Mouse (Mus musculus): ENCODE results near the gene Tmem198. TPM values are rescaled to one million over a fixed set of nuclear protein-coding genes. Genes with fewer than 3 reads are reported as not detected.

Gene Tmem198
- polyA plus RNA-seq, 1 experiment from 2014 or later = 0.35 TPM

DNA sequence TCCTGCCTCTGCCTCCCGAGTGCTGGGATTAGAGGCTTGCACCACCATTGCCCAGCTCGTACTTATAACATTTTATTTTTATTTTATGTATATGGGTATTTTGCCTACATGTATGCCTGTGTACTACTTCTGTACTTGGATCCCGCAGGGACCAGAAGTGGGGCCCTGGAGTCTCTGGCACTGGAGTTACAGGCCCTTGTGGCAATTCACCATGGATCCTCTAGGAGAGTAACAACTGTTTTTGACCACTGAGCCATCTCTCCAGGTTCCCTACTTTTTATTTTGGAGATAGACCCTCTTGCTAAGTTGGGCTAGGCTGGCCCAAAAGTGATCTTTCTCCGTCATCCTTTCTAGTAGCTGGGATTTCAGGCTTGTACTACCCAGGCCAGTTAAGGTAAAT lies 39.1 kb downstream of the Tmem198 start:
- Histone ChIP-seq H3K27ac (no peak overlapping the region), H3K9me3 (replicated peaks) (no peaks in the 10 kb centered on the region), H3K27me3 (ENCODE audit: low read depth, poor library complexity, severe bottlenecking) (no peaks in the 10 kb centered on the region), H3K4me1 (peaks cover 15% of the 10 kb centered on the region), H3K36me3 (no peaks in the 10 kb centered on the region), H3K4me3 (no peak overlapping the region)
- DNase-seq (ENCODE audit: low spot score) = no peak
- WGBS = 96% methylated on average over 4 of the region's 4 CpGs

DNA sequence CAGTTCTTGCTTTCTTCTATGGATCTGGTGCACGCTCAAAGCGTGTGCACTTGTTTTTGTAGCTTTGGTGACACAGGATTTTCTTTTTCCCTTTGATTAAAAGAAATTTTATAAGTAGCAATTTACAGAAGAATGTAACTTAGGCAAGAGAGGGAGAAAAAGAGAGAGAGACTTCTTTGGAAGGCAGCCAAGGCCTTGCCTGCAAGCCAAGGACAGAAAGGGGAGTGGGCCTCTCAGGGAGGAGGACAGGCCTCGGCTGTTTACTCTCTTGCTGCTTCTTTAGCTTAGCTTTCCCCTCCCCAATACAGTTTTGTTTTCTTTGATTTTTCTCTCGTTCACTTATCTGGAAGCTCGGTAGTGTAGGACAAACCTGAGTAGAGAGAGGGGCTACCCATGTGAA lies 40.2 kb downstream of the Tmem198 start:
- no peak for DNase-seq (ENCODE audit: low spot score)
- no peaks in the 10 kb centered on the region for H3K36me3 ChIP-seq
- no peak overlapping the region for H3K4me3 ChIP-seq
- no peaks in the 10 kb centered on the region for H3K9me3 ChIP-seq (replicated peaks)
- H3K27me3 ChIP-seq (ENCODE audit: low read depth, poor library complexity, severe bottlenecking) = no peaks in the 10 kb centered on the region
- H3K27ac ChIP-seq = no peak overlapping the region
- peaks cover 15% of the 10 kb centered on the region for H3K4me1 ChIP-seq
- WGBS = 90% methylated on average over 5 of the region's 5 CpGs

DNA sequence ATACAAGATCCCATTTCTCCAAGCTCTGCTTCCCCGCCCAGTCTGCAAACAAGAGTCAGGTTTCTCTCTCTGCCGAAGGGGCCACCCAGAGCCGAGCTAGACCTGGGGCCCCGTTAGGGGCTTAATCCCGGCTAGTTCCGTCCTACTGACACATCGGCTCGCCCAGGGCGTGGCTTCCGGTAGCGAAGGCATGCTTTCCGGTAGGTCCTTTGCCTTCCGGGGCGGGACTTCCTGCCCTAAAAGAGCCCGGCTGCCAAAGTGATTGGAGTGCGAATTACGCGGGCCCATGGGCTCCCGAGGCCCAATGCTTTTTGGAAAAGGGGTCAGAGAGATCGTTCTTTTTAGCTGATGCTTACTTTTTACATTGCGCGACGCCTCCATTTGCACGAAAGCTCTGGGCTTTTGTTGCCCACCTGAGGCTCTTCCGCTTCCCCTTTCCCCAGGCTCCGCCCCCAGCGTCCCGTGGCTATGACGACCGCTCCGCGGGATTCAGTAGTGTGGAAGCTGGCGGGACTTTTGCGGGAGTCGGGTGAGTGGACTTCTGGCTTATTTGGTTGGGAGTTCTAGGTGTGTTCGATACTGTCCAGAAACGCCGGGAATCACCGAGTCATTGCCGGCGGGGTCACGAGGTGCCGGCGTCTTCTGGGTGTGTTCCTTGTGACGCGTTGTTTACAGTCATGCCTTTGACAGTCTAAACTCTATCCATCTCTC lies 42.1 kb downstream of the Tmem198 start, which contains the start of gene Stk11ip:
Stk11ip (plus strand) TSS at position 209 of the 711 bp plus-strand sequence.
- Histone ChIP-seq H3K27ac (peak within 1 kb of the TSS; percentile 87), H3K4me3 (peak within 1 kb of the TSS; percentile 76), H3K27me3 (ENCODE audit: low read depth, poor library complexity, severe bottlenecking) (no peaks in the 10 kb centered on the region), H3K36me3 (peaks cover 13% of the 10 kb centered on the region), H3K4me1 (peaks cover 15% of the 10 kb centered on the region), H3K9me3 (replicated peaks) (no peaks in the 10 kb centered on the region)
- peak; percentile 98 for DNase-seq (ENCODE audit: low spot score)
- WGBS = under 1% methylated on average over 46 of the region's 46 CpGs

DNA sequence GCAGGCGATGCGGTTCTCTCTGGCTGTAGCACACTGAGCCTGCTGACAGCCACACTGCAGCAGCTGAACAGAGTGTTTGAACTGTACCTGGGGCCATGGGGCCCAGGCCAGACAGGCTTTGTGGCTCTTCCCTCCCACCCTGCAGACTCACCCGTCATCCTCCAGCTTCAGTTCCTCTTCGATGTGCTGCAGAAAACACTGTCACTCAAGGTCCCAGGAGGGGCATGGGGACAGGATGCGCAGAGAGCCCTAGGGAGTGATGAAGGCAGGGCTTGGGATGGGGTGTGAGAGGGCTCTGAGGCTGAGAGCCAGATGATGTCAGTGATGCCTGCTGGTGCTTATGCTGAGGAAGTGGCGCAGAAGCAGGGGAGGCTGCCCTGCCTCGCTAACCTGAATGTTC lies 45.3 kb downstream of the Tmem198 start:
- Histone ChIP-seq H3K4me3 (no peak overlapping the region), H3K9me3 (replicated peaks) (no peaks in the 10 kb centered on the region), H3K27me3 (ENCODE audit: low read depth, poor library complexity, severe bottlenecking) (no peaks in the 10 kb centered on the region), H3K27ac (no peak overlapping the region), H3K36me3 (peaks cover 45% of the 10 kb centered on the region), H3K4me1 (peaks cover 12% of the 10 kb centered on the region)
- no peak for DNase-seq (ENCODE audit: low spot score)
- 92% methylated on average over 7 of the region's 7 CpGs for WGBS

DNA sequence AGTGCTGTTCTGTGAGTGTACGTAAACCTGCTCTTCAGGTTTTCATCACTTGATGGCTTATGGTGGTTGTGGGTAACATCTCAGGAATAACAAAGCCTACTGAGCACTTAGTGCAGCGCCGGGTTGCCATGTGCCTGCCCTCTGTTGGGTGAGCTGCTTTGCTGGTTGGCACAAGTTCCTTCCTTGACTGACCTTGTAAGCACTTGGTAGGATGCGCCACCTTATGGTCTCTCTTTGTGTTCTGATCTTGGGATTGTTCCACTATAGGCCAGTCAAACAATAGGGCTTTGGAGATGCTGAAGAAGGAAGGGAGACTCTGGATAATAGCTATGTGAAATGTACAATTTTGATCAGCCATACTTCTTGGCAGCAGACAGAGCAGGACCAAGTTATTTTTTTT lies 51.2 kb downstream of the Tmem198 start:
- 92% methylated on average over 4 of the region's 4 CpGs for WGBS
- DNase-seq (ENCODE audit: low spot score) = no peak

DNA sequence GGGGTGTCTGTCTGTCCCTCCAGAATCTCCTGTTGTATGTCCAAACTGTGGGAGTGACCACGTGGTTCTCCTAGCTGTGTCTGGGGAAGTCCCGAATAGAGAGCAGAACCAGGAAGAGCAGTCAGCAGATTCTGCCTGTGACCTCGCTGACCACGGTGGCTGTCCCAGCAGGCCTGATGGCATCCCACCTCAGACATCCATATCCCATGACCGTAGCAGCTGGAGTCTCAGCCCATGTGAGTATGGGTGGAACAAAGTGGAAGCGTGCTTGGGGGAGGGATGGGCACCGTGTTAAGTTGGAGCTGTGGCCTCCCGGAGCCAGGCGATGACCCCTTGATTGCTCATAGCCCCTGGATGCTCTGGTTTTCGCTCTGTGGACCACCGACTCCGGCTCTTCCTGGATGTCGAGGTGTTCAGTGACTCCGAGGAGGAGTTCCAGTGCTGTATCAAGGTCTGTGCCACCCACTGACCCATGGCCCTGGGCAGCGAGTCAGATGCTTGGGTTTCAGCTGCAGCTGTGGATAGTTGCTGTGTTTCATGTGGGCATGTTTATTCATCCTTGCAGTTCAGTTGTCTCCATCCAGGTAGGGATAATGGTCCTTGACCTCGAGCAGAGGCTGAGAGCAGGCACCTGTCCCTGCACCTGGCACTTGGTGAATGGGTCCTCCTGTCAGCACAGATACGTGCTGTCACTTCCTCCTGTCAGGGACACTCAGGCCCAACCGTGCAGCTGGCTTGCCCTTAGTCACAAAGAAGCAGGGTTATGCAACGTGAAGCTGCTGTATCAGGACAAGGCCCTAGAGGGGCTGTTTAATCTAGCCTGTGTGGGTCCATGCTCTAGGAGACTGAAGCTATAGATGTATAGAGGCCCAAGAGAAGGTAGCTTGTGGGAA lies 53.2 kb downstream of the Tmem198 start:
- H3K4me3 ChIP-seq = no peak overlapping the region
- no peak overlapping the region for H3K27ac ChIP-seq
- no peaks in the 10 kb centered on the region for H3K27me3 ChIP-seq (ENCODE audit: low read depth, poor library complexity, severe bottlenecking)
- H3K4me1 ChIP-seq = no peaks in the 10 kb centered on the region
- peaks cover 94% of the 10 kb centered on the region for H3K36me3 ChIP-seq
- WGBS = 92% methylated on average over 19 of the region's 19 CpGs
- no peak for DNase-seq (ENCODE audit: low spot score)
- no peaks in the 10 kb centered on the region for H3K9me3 ChIP-seq (replicated peaks)

More for the DNA sequence above, 51.2 kb downstream of the Tmem198 start:
- Histone ChIP-seq H3K4me1 (no peaks in the 10 kb centered on the region), H3K4me3 (no peak overlapping the region), H3K9me3 (replicated peaks) (no peaks in the 10 kb centered on the region), H3K27ac (no peak overlapping the region), H3K36me3 (peaks cover 96% of the 10 kb centered on the region), H3K27me3 (ENCODE audit: low read depth, poor library complexity, severe bottlenecking) (no peaks in the 10 kb centered on the region)

DNA sequence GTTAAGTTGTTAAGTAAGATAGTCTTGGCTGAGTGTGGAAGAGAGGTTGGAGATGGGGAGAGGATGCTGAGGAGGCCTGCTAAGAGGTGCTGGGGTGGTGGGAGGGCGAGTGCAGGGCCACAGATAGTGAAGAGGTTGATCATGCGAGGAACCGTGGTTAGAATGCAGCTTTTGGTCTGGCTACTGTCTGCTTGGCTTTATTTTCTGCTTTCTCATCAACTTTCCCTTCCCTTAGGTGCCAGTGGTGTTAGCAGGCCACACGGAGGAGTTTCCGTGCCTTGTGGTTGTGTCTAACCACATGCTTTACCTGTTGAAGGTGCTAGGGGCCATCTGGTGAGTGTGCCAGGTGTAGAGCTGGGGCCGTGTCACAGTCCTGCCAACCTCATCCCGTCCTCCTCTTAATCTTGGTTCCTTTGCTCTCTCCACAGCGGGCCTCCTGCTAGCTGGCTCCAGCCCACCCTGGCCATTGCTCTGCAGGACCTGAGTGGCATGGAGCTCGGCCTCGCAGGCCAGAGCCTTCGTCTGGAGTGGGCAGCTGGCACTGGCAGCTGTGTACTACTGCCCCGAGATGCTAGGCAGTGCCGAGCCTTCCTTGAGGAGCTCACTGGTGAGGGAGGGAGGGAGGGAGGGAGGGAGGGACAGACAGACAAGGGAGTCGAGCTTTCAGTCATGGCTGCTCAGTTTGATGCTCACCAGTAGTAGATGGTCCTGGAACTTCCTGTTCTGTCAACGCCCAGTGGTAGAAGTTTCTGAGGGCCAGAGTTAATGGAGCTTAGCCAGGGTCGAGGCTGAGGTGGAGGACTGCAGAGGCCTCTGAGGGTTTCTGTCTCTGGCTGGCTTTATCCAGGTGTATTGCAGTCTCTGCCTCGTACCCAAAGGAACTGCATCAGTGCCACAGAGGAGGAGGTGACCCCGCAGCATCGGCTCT lies 54.3 kb downstream of the Tmem198 start:
- peaks cover 84% of the 10 kb centered on the region for H3K36me3 ChIP-seq
- H3K27me3 ChIP-seq (ENCODE audit: low read depth, poor library complexity, severe bottlenecking) = no peaks in the 10 kb centered on the region
- H3K27ac ChIP-seq = no peak overlapping the region
- no peak overlapping the region for H3K4me3 ChIP-seq
- no peaks in the 10 kb centered on the region for H3K9me3 ChIP-seq (replicated peaks)
- no peak for DNase-seq (ENCODE audit: low spot score)
- WGBS = 87% methylated on average over 19 of the region's 19 CpGs
- no peaks in the 10 kb centered on the region for H3K4me1 ChIP-seq

Other genes with a start within 250 kb of the Tmem198 start
- gene A630095N17Rik, start 247.4 kb upstream of the Tmem198 start, polyA plus RNA-seq (2016; fragmentation: Nextera tagmentation; extraction: Ambion mirVana) = not detected in 2 replicates
- 23.8 and 29.9 TPM in 2 replicates for gene Dnajb2, start 243.1 kb upstream of the Tmem198 start, polyA plus RNA-seq (2016; fragmentation: Nextera tagmentation; extraction: Ambion mirVana)
- gene Ptprn, start 215.0 kb upstream of the Tmem198 start, polyA plus RNA-seq (2016; fragmentation: Nextera tagmentation; extraction: Ambion mirVana) = 0.11 and 0.13 TPM in 2 replicates
- not detected in 2 replicates for gene Resp18, start 201.1 kb upstream of the Tmem198 start, polyA plus RNA-seq (2016; fragmentation: Nextera tagmentation; extraction: Ambion mirVana)
- 117 and 132 TPM in 2 replicates for gene Dnpep, start 161.5 kb upstream of the Tmem198 start, polyA plus RNA-seq (2016; fragmentation: Nextera tagmentation; extraction: Ambion mirVana)
- gene Des, start 119.2 kb upstream of the Tmem198 start, polyA plus RNA-seq (2016; fragmentation: Nextera tagmentation; extraction: Ambion mirVana) = 6.2 and 7.8 TPM in 2 replicates
- gene Speg, start 104.2 kb upstream of the Tmem198 start, polyA plus RNA-seq (2016; fragmentation: Nextera tagmentation; extraction: Ambion mirVana) = 45.7 and 49.6 TPM in 2 replicates
- gene Gmppa, start 43.6 kb upstream of the Tmem198 start, polyA plus RNA-seq (2016; fragmentation: Nextera tagmentation; extraction: Ambion mirVana) = 50.4 and 61.7 TPM in 2 replicates
- gene Asic4, start 29.1 kb upstream of the Tmem198 start, polyA plus RNA-seq (2016; fragmentation: Nextera tagmentation; extraction: Ambion mirVana) = 0.31 and 0.59 TPM in 2 replicates
- 23.7 and 28.8 TPM in 2 replicates for gene Chpf, start 225 bp upstream of the Tmem198 start, polyA plus RNA-seq (2016; fragmentation: Nextera tagmentation; extraction: Ambion mirVana)
- 68.0 and 75.5 TPM in 2 replicates for gene Obsl1, start 26.9 kb downstream of the Tmem198 start, polyA plus RNA-seq (2016; fragmentation: Nextera tagmentation; extraction: Ambion mirVana)
- gene Inha, start 27.5 kb downstream of the Tmem198 start, polyA plus RNA-seq (2016; fragmentation: Nextera tagmentation; extraction: Ambion mirVana) = 2.4 and 4.2 TPM in 2 replicates
- 31.6 and 33.8 TPM in 2 replicates for gene Stk11ip, start 42.0 kb downstream of the Tmem198 start, polyA plus RNA-seq (2016; fragmentation: Nextera tagmentation; extraction: Ambion mirVana)
- 13.9 and 18.9 TPM in 2 replicates for gene Slc4a3, start 66.7 kb downstream of the Tmem198 start, polyA plus RNA-seq (2016; fragmentation: Nextera tagmentation; extraction: Ambion mirVana)